Mouse (Mus musculus): ENCODE measurements around the gene Prdm9.
A peak's percentile ranks its signal among the peaks of the same experiment; 100 is the strongest.

Prdm9 gene

GRCm38 (mm10) chr17:15526986-15527810 lies 37.0 kb downstream of the Prdm9 start, which contains the start of gene Pdcd2:
Gene Pdcd2, minus strand, starts transcription at chr17:15527301.
- peak; percentile 95 to 96 for DNase-seq

- peak; percentile 16 for DNase-seq
Measured at GRCm38 (mm10) chr17:15526304-15526703, 37.9 kb downstream of the Prdm9 start.

GRCm38 (mm10) chr17:15518766-15519165 lies 45.4 kb downstream of the Prdm9 start:
- no peak for DNase-seq

- DNase-seq, result no peak
Measured at GRCm38 (mm10) chr17:15518186-15518585, 46.0 kb downstream of the Prdm9 start.

GRCm38 (mm10) chr17:15517776-15518175 lies 46.4 kb downstream of the Prdm9 start:
- DNase-seq, result no peak

GRCm38 (mm10) chr17:15510694-15511093 lies 53.5 kb downstream of the Prdm9 start:
- DNase-seq, result no peak

- peak; percentile 97 for DNase-seq
Measured at GRCm38 (mm10) chr17:15499656-15500394, 64.3 kb downstream of the Prdm9 start, which contains the start of the genes Psmb1 and Tbp. Gene Psmb1, minus strand, starts transcription at chr17:15499751. Gene Tbp, plus strand, starts transcription at chr17:15499888.

- DNase-seq, result peak in 1 of 2 experiments; percentile 62
Measured at GRCm38 (mm10) chr17:15498753-15499113, 65.4 kb downstream of the Prdm9 start.

GRCm38 (mm10) chr17:15497882-15498752 lies 66.0 kb downstream of the Prdm9 start:
- DNase-seq, result peak; percentile 96 to 98

Measured in cerebellum, postnatal 14 days (tissue).